Mouse (Mus musculus): ENCODE measurements at regions not wholly inside any gene's neighbourhood (a gene's known extent, or its start where the extent isn't known, plus 50 kb on each side); places are given as distances from the start of the nearest gene placed in this dataset.

DNA sequence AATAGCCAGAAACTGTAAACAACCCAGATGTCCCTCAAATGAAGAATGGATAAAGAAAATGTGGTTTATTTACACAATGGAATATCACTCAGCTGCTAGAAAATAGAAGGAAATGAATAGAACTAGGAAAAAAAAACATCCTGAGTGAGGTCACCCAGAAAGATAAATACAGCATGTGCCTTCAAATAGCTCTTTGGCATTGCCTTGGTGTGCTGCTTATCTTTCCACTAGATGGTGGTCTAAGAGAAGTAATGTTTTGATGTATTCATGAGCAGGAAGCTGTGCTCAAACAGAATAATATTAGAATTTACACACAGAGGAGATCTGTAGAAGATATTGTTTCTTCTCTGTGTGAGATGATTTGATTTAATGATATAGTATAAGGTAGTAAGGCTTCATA lies 78.8 kb downstream of the Zfp619 start:
- DNase-seq, result no peak

- no peak for DNase-seq
Observed at GRCm38 (mm10) chr7:39613767-39614166, 96.2 kb downstream of the Zfp619 start.

GRCm38 (mm10) chr7:39615092-39615491 lies 97.5 kb downstream of the Zfp619 start:
- DNase-seq, result no peak

DNA sequence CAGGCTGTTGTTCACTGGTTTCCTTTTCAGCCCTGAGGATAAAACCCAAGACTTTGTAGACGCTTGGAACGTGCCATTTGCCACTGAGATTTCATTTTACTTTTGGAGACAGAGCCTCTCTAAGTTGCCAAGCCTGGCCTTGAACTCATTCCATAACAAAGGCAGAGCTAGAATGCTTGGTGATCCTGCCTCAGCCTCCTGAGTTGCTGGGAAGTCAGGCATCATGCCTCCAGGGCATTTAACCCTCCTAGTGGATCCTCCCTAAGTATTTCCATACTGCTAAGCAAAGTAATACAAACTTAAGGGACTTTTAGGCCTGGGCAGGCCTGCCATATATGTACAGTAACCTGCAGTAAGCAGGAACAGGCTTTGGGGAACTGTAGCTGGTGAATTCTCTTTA lies 104.2 kb downstream of the Zfp619 start:
- no peak for DNase-seq

GRCm38 (mm10) chr7:39632836-39633235 lies 115.3 kb downstream of the Zfp619 start:
- DNase-seq, result no peak

DNA sequence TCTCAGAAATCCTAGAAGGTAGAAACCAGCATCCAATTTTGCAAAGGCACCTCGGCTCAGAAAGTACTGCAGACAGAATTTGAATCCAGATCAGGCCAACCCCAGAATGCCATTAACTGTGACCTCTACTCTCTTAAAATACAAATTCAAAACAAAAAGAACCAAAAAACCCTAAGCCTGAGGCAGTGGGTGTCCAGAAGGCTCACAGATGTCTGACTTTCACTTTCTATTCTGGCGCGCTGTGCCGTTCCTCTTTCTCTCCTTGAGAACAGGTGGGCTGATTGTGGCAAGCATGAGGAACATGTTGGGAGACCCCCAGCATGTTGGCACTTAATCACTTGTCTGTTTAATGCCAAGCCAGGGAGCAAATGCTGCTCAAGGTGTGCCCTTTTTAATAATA lies 124.8 kb downstream of the Zfp619 start:
- DNase-seq, result no peak

DNA sequence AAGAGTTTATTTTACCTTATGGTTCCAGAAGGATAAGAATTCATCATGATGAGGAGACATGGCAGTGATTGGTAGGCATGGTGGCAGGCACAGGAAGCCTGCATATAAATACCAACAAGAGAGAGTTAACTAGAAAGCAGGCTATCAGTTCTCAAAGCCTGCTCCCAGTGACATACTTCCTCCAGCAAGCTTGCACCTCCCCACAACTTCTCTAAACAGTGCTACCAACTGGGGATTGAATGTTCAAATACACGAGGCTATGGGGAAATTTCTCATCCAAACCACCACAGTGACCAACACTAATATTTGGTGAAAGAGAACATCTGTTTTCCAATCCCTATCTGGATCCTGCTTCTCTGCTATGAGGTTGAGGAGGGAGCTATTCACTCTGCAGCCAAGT lies 125.8 kb downstream of the Zfp619 start:
- DNase-seq, result no peak

DNA sequence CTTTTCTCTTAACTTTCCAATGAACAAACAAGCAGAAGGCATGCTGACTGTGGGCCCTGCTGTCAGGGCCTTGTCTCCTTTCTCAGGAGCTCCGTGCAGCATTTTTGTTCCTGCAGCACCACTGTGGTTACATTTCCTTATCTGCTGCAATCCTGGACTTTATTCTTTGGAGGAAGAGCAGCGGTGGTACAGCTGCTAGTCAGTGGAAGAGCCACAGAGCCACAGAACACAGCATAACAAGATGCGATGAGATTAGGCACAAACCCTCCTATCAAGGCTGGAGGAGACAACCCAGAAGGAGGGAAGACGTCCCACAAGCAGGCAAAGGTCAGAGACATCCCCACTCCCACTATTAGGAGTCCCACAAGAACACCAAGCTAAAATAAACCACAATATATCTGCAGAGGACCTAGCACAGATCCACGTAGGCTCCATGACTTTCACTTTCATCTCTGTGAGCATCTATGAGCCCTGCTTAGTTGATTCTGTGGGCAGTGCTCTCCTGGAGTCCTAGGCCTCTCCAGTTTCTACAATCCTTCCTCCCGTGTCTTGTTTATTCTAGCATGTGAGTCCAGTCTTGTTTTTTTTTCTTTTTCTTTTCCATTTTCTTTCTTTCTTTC lies 133.0 kb downstream of the Zfp619 start:
- DNase-seq, result no peak

DNA sequence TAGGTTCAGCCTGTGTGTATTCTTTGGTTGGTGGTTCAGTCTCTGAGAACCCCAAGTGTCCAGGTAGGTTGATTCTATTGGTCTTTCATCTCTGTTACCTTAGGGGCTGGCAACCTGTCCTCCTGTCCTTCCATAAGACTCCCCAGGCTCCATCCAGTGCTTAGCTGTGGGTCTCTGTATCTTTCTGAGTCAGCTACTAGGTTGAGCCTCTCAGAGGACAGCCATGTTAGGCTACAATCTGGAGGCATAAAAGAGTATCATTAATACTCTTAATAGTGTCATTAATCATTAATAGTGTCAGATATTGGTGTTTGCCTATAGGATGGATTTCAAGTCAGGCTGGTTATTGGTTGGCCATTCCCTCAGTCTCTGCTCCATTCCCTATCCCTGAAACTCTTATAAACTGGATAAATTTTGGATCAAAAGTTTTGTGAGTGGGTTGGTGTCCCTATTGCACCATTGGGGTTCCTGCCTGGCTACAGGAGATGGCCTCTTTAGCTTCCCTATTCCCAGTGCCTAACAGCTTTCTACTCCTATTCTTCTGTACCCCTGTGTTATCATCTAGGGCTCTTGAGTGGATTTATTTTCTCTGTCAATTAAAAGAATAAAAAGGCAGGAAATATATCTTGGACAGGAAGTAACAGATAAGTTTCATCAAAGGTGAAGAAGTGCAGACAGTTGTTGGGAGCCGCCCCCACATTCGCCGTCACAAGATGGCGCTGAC lies 137.2 kb downstream of the Zfp619 start:
- no peak for DNase-seq

- DNase-seq, result peak; percentile 18 to 33
Observed at GRCm38 (mm10) chr7:39655287-39655652, 137.7 kb downstream of the Zfp619 start.

GRCm38 (mm10) chr7:39655709-39656397 lies 138.3 kb downstream of the Zfp619 start:
- DNase-seq, result no peak

- DNase-seq, result no peak
Observed at GRCm38 (mm10) chr7:39659597-39659996, 142.0 kb downstream of the Zfp619 start.

GRCm38 (mm10) chr7:39675124-39675846 lies 157.7 kb downstream of the Zfp619 start:
- DNase-seq, result no peak

DNA sequence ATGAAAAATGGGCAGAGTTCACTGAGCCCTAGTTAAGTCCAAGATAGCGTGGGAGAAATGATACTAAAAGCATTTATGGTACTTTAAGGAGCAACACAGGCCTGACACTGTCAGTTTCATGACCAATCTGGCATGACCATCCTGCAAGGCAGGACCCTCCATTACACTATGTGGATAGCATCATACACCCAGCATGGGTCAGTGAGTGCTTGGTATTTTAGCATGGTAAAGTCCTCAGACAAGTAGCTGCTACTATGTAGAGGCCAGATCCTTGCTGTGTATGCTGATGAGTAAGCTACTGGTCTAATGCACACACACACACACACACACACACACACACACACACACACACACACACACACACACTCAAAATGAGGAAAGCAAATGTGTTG lies 158.3 kb downstream of the Zfp619 start:
- no peak for DNase-seq

- no peak for DNase-seq
Observed at GRCm38 (mm10) chr7:39680411-39680810, 162.8 kb downstream of the Zfp619 start.

GRCm38 (mm10) chr7:39696589-39696988 lies 179.0 kb downstream of the Zfp619 start:
- no peak for DNase-seq

GRCm38 (mm10) chr7:39701506-39701905 lies 183.9 kb downstream of the Zfp619 start:
- DNase-seq, result no peak

DNA sequence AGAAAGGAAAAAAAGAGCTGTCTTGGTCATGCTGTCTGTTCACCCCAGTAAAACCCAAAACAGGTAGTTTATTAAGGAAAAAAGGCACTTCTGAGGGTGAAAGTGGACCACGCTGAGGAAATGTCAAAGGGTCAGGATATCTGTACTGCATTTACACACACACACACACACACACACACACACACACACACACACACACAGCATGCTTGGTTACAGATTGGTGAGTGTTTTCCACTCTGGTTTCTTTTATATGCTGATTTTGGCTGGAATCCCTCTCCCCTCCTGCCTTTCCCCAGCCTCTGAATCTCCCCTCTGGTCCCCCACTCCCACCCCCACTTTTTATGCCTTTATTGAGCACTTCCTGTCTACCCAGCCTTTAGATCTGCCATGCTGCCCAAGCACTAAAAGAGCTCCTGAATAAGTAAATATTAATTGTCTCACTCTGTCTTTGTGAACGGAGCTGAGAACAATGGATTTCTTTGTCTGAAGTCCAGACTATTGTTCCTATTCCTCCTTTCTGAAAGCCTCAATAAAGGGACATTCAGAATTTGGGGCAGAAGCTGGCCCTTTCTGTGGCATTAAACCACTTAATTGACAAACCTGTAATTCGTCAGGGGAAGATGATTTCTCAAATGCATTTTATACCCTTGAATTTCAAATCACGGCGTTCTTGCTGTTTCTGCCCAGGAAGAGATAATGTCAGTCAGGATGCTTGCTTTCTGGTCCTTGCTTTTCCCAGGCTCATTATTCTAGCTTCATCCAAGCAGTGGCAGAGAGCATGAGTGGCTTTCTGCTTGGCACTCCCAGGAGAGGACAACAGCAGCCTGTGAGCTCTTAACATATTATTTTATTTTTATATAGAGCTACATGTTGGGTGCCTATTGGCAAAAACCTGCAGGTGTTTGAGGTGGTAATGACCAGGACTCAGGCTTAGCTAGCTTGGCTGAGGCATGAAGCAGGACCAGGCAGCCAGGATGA lies 187.8 kb downstream of the Zfp619 start:
- no peak for DNase-seq

GRCm38 (mm10) chr7:39706606-39707005 lies 189.0 kb downstream of the Zfp619 start:
- DNase-seq, result no peak

GRCm38 (mm10) chr7:39716340-39717150 lies 199.0 kb downstream of the Zfp619 start:
- DNase-seq, result peak in 1 of 2 experiments; percentile 6
